Mouse (Mus musculus) Patski (cell line): ENCODE results near the gene Hint2. TPM values are rescaled to one million over a fixed set of nuclear protein-coding genes. Genes with fewer than 3 reads are reported as not detected.

Experiments
- ATAC-seq: fragments of 100-300 bp; one replicate; pipeline ENCODE4 v1.8.0; 2021
- CTCF ChIA-PET: fragments of 350-600 bp; sonication (Branson Sonifier 250); formaldehyde crosslinking; loops from one replicate; lab custom pipeline; 2022; ENCODE audit warnings: inconsistent platforms; lab: Charles Lee
- POLR2A ChIA-PET: fragments of 350-600 bp; sonication (Branson Sonifier 250); formaldehyde crosslinking; loops from one replicate; lab custom pipeline; 2022; ENCODE audit warnings: antibody characterized with exemption, inconsistent platforms; lab: Charles Lee
- DNase-seq: peaks from one replicate; pipeline ENCODE4 v3.0.0-alpha.2; 2011; ENCODE audit warnings: low read depth, low spot score
- H3K27me3 ChIP-seq: fragments of 371-371 bp; one replicate; pipeline ENCODE4 v1.5.1; 2021
- CTCF ChIP-seq: fragments of 100-300 bp; IDR thresholded peaks from one replicate; pipeline ENCODE4 v1.5.1; 2021
- in situ Hi-C: fragments of 300-500 bp; cut with MboI; formaldehyde crosslinking; loops from 3 replicates; pipeline ENCODE4 v1.11.1; 2018; ENCODE audit warnings: low pct_unique_long_range_greater_than_20kb, mixed read lengths
- polyA plus RNA-seq: library from polyadenylated mRNA; unstranded; gene quantifications from one replicate; pipeline ENCODE4 v1.2.3, GENCODE M21; 2021

The Hint2 gene
- polyA plus RNA-seq, 1 experiment from 2014 or later, result 69.0 TPM

GRCm38 (mm10) chr4:43657146-43657545, 880 bp upstream of the Hint2 start:
- in situ Hi-C loops, result no loop called here
- POLR2A ChIA-PET, result no interaction called here
- DNase-seq (no peak), ATAC-seq (no peak)
- H3K27me3 ChIP-seq, result no peaks in the 10 kb centered on the region
- CTCF ChIA-PET, result interaction anchor here (1.4 kb wide), 2 partner anchors 9 to 15 kb away, joined by 3 read pairs; no protein-coding TSS in a partner anchor
- no peak for TF ChIP-seq CTCF

DNA sequence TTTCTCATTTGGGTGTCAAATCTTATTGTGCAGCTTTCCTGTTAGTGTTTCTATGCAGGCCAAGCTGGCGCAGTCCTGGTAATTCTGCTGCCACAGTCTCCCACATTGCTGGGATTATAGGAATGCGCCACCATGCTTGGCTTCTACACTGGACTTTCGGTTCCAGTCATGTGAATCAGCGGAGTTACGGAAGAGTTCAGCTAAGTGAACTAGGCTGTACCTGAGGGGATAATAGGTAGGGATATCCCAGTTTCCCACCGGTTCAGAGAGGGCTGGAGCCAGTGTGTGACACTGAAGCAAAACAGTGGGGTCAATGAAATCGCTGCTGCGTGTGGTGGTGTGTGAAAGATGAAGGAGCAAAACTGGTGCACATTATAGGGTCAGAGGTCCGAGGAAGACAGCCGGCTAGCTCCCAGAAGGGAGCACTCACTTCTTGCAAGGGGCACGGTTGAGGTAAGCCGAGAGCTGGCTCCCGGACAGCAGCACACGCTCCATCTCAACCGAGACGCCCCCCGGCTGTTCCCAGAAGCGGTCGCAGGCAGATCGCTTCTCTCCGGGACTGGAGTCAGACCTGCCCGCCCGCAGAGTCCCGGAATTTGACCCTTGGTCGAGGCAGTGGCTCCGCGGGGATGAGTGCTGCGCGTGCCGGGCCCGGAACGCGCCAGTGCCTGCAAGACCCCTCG, 469 bp downstream of the Hint2 start:
- no peaks in the 10 kb centered on the region for H3K27me3 ChIP-seq
- ATAC-seq (peak; percentile 57), DNase-seq (no peak)
- in situ Hi-C loops, result no loop called here
- POLR2A ChIA-PET, result interaction anchor here (0.9 kb wide), 1 partner anchor 20 kb away, joined by 3 read pairs; no protein-coding TSS in a partner anchor
- CTCF ChIA-PET, result interaction anchor here (0.8 to 1.6 kb wide), 4 partner anchors 12 to 56 kb away, joined by 3 to 5 read pairs (median 3); no protein-coding TSS in a partner anchor
- no peak for TF ChIP-seq CTCF

GRCm38 (mm10) chr4:43653161-43654015, 2.9 kb downstream of the Hint2 start, which contains the start of gene Spag8:
Gene Spag8, minus strand, starts transcription at chr4:43653594.
- in situ Hi-C loops, result no loop called here
- ChIA-PET POLR2A (no interaction called here), CTCF (interaction anchor here (0.7 kb wide), 1 partner anchor 18 kb away, joined by 3 read pairs; no protein-coding TSS in a partner anchor)
- TF ChIP-seq CTCF, result no peak
- DNase-seq (no peak), ATAC-seq (no peak)
- no peaks in the 10 kb centered on the region for H3K27me3 ChIP-seq

GRCm38 (mm10) chr4:43652726-43653125, 3.5 kb downstream of the Hint2 start:
- TF ChIP-seq CTCF, result no peak

DNA sequence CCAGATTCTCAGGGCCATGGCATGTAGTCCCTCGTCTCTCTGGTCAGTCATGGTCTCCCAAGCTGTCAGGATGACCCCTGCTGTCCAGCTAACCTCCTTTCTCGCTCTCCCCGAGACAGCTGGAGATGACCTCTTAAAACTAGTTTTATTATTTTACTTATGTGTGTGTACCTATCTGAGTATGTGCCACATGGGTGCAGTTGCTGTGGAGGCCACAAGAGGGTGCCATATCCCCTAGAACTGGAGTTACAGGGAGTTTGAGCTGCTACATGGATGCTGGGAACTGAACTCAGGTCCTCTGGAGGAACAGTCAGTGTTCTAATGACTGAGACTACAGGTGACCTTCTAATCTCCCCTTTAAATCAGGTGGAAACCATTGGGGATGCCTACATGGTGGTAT, 6.5 kb downstream of the Hint2 start:
- CTCF ChIA-PET, result interaction anchor here (0.9 to 2.1 kb wide), 2 partner anchors 12 to 22 kb away, joined by 3 to 9 read pairs; no protein-coding TSS in a partner anchor
- H3K27me3 ChIP-seq, result no peaks in the 10 kb centered on the region
- ATAC-seq (no peak), DNase-seq (no peak)
- in situ Hi-C loops, result no loop called here
- no peak for TF ChIP-seq CTCF
- POLR2A ChIA-PET, result no interaction called here

More at GRCm38 (mm10) chr4:43652726-43653125, 3.5 kb downstream of the Hint2 start:
- no peak for DNase-seq
- ChIA-PET CTCF (no interaction called here), POLR2A (no interaction called here)
- H3K27me3 ChIP-seq, result no peaks in the 10 kb centered on the region
- in situ Hi-C loops, result no loop called here
- ATAC-seq, result no peak

GRCm38 (mm10) chr4:43640491-43640890, 15.8 kb downstream of the Hint2 start:
- no peak for TF ChIP-seq CTCF
- DNase-seq (no peak), ATAC-seq (no peak)
- in situ Hi-C loops, result no loop called here
- POLR2A ChIA-PET, result no interaction called here
- H3K27me3 ChIP-seq, result no peaks in the 10 kb centered on the region
- CTCF ChIA-PET, result no interaction called here

GRCm38 (mm10) chr4:43640076-43640475, 16.2 kb downstream of the Hint2 start:
- ATAC-seq, result no peak
- CTCF ChIA-PET, result no interaction called here
- no peak for TF ChIP-seq CTCF
- in situ Hi-C loops, result no loop called here
- POLR2A ChIA-PET, result no interaction called here
- H3K27me3 ChIP-seq, result no peaks in the 10 kb centered on the region
- DNase-seq, result no peak

DNA sequence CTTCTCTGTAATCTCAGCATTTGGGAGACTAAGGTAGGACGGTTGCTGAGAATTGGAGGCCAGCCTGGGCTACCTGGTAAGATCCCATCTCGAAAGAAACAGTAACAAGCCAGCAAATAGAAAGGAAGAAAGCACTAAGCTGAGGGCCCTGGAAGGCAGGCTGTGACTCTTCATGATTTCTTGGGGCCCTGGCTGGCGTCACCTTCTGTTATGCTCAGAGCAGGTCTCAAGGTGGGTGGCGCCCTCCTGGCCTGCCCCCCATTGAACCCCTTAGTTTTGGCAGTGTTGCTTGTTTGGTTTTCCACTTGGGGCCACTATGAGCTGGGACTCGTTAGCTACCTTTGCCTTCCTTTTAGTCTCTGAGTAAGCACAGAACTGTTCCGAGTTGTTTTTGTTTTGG, 19.5 kb downstream of the Hint2 start:
- TF ChIP-seq CTCF, result no peak
- CTCF ChIA-PET, result interaction anchor here (1.8 kb wide), 1 partner anchor 35 kb away, joined by 5 read pairs; no protein-coding TSS in a partner anchor
- H3K27me3 ChIP-seq, result no peaks in the 10 kb centered on the region
- ATAC-seq (no peak), DNase-seq (no peak)
- POLR2A ChIA-PET, result interaction anchor here (0.6 to 0.7 kb wide), 2 partner anchors 72 to 304 kb away, joined by 3 to 5 read pairs; no protein-coding TSS in a partner anchor
- in situ Hi-C loops, result no loop called here

- CTCF ChIA-PET, result no interaction called here
- POLR2A ChIA-PET, result interaction anchor here (1.5 kb wide), 1 partner anchor 21 kb away, joined by 3 read pairs; no protein-coding TSS in a partner anchor
- H3K27me3 ChIP-seq, result no peaks in the 10 kb centered on the region
- TF ChIP-seq CTCF, result no peak
- DNase-seq, result no peak
- ATAC-seq, result peak; percentile 65
- in situ Hi-C loops, result loop anchor here (5.0 kb wide), 1 partner anchor 73 kb away; no protein-coding TSS in a partner anchor
These were observed 21.5 kb downstream of the Hint2 start for GRCm38 (mm10) chr4:43634621-43635374.

- no peaks in the 10 kb centered on the region for H3K27me3 ChIP-seq
- no peak for ATAC-seq
- in situ Hi-C loops, result loop anchor here (5.0 kb wide), 1 partner anchor 74 kb away; no protein-coding TSS in a partner anchor
- no peak for TF ChIP-seq CTCF
- ChIA-PET CTCF (no interaction called here), POLR2A (no interaction called here)
- no peak for DNase-seq
These were observed 22.5 kb downstream of the Hint2 start for GRCm38 (mm10) chr4:43633736-43634135.
